Mouse (Mus musculus): ENCODE results near the gene Rbm38.

GRCm38 (mm10) chr2:173082706-173083105 is 62.4 kb downstream of the Rbm38 start:
- TF ChIP-seq POLR2A (IDR thresholded peaks at IDR 0.05; ENCODE audit: low read depth, low read length): no peak
- no peak for TF ChIP-seq CTCF (conservative IDR thresholded peaks at IDR 0.05; ENCODE audit: insufficient read depth, insufficient read length, low read depth, low read length)

All from kidney, adult 2 months (tissue).